Mouse (Mus musculus) erythroblast, embryonic 14.5 days (primary cell): ENCODE data around the gene Tfcp2l1. TPM values are rescaled to one million over a fixed set of nuclear protein-coding genes. Genes with fewer than 3 reads are reported as not detected.

ENCODE experiments used
- H3K27me3 ChIP-seq: 2 replicates; pipeline ENCODE4 v1.6.1; 2012; ENCODE audit warnings: inconsistent platforms; ENCODE audit not compliant: control insufficient read depth
- H3K36me3 ChIP-seq: 2 replicates; pipeline ENCODE4 v1.6.1; 2012; ENCODE audit warnings: mild to moderate bottlenecking, inconsistent platforms; ENCODE audit not compliant: control insufficient read depth
- H3K4me1 ChIP-seq: 2 replicates; pipeline ENCODE4 v1.6.1; 2012; ENCODE audit warnings: inconsistent platforms; ENCODE audit not compliant: control insufficient read depth
- H3K4me3 ChIP-seq: replicated peaks from 2 replicates; pipeline ENCODE3; 2012; ENCODE audit warnings: moderate library complexity, mild to moderate bottlenecking, inconsistent platforms
- H3K9me3 ChIP-seq: 2 replicates; pipeline ENCODE4 v1.6.1; 2012; ENCODE audit warnings: low read length, inconsistent platforms, mixed read lengths; ENCODE audit not compliant: control insufficient read depth
- GATA1 ChIP-seq: IDR thresholded peaks from 2 replicates; pipeline ENCODE4 v1.6.1; 2012; ENCODE audit warnings: low read length, inconsistent platforms, mixed read lengths
- TAL1 ChIP-seq: IDR thresholded peaks from 3 replicates; pipeline ENCODE4 v1.6.1; 2012; ENCODE audit warnings: low read length, inconsistent platforms, mixed read lengths
- polyA plus RNA-seq: library from polyadenylated mRNA; stranded (reverse); fragments of >175 nt; gene quantifications from 2 replicates; pipeline ENCODE4 v1.2.3, GENCODE M21; 2012

Gene Tfcp2l1
- polyA plus RNA-seq, 1 experiment, result not detected

DNA sequence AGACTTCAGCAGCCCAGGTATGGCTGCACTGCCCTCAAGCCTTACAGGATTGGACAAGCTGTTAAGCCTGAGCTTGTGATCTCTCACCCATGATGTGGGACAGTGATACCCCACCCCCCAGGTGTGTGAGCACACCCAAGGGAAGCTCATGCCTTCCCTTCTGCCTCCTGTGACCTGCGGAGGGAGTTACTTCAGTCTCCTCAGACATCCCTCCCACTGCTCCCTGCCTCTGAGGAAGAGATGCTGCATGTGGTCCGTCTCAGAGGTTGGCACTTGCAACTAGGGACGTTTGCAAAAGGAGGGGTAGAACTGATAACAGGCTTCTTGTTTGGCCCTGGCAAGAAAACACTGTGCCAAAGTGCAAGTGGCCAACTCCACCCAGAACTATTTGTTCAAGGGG, 4.9 kb upstream of the Tfcp2l1 start:
- TF ChIP-seq GATA1 (no peak), TAL1 (no peak)
- H3K36me3 ChIP-seq, result no peaks in the 10 kb centered on the region
- no peaks in the 10 kb centered on the region for H3K9me3 ChIP-seq
- H3K27me3 ChIP-seq, result peaks cover 17% of the 10 kb centered on the region
- peaks cover 5% of the 10 kb centered on the region for H3K4me1 ChIP-seq
- no peak overlapping the region for H3K4me3 ChIP-seq

DNA sequence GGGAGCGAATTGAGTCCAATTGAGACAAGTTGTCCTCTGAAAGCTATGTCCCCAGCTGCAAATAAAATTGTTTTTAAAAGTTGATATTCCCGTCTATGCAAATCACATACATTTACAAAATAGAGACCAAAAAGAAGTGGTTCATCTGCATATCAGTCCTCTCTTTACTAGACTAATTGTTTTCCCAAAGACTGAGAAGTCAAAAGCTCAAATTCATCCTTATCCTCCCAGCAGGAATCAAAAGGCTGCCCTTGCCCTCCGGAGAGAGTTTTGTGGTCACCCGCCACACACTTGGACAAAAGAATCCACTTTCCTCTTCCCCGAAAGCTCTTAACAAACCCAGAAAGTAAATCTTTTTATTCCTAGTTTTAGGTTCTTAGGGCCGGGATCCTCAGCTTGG, 2.3 kb upstream of the Tfcp2l1 start:
- Histone ChIP-seq H3K27me3 (peaks cover 28% of the 10 kb centered on the region), H3K4me1 (peaks cover 9% of the 10 kb centered on the region), H3K36me3 (no peaks in the 10 kb centered on the region), H3K9me3 (no peaks in the 10 kb centered on the region), H3K4me3 (no peak overlapping the region)
- TF ChIP-seq GATA1, result no peak
- TF ChIP-seq TAL1, result no peak

DNA sequence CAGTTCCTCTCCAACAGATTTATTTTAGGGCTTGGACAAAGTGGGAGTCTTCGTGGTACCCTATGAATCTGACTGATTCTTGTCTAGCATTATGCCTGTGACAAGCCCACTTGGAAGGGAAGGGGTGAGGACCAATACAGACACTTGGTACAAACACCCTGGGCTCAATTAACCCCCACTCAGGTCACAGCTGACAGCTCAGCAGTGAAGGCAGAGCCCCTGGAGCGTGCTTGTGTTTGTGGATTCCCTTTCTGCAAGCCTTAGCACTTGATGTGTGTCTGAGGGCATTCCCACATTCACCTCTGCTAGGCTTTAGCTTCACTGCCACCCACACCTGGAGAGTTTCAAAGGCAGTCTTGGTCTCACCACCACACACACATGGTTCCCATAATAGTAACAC, 1.8 kb upstream of the Tfcp2l1 start:
- Histone ChIP-seq H3K4me1 (peaks cover 9% of the 10 kb centered on the region), H3K36me3 (no peaks in the 10 kb centered on the region), H3K9me3 (no peaks in the 10 kb centered on the region), H3K4me3 (no peak overlapping the region), H3K27me3 (peaks cover 28% of the 10 kb centered on the region)
- TF ChIP-seq GATA1 (no peak), TAL1 (no peak)

DNA sequence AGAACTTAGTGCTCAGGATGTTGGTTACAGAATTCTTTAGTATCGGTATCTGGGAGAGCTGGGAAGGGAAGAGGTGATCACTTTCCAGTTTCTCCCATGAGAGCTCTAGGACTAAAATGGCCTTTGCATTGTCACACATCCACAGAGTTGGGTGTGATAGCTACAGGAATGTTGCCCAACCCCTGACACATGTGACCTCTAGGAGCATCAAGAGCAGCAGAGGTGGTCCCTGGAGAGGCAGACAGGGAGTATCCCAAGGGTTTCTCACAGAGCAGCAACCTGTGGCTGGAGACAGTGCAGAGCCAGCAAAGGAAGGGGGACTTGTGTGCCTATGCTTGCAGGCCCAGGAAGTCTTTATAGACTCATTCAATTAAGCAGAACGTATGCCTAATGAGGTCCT, 1.3 kb upstream of the Tfcp2l1 start:
- no peaks in the 10 kb centered on the region for H3K9me3 ChIP-seq
- no peak for TF ChIP-seq GATA1
- TF ChIP-seq TAL1, result no peak
- H3K4me1 ChIP-seq, result peaks cover 9% of the 10 kb centered on the region
- no peaks in the 10 kb centered on the region for H3K36me3 ChIP-seq
- peaks cover 28% of the 10 kb centered on the region for H3K27me3 ChIP-seq
- no peak overlapping the region for H3K4me3 ChIP-seq

DNA sequence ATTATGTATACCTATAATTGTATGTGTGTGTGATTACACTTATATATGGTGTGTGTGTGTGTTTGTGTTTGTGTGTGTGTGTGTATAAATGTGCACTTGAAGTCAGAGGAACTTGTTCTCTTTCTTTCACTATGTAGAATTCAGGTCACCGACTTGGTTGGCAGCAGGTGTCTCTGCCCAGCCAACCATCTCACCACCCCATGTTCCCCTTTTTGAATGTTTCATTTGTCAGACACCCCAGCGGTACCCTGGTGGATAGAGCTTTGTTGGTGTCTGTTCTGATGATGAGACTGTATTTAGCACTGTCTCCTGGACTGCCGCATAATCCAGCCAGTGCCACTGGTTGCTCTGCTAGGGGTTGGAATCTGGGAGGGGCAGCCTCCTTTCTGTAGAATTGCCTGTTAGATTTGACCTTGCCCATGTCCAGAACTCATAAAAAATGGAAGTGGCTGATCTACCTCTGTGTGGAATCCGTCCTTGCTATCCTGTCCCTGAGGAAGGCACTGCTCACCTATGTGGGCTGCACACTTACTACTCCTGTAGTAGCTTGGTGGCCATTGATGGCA, 5.8 kb downstream of the Tfcp2l1 start:
- Histone ChIP-seq H3K27me3 (peaks cover 4% of the 10 kb centered on the region), H3K4me3 (no peak overlapping the region), H3K9me3 (no peaks in the 10 kb centered on the region), H3K4me1 (no peaks in the 10 kb centered on the region), H3K36me3 (no peaks in the 10 kb centered on the region)
- TF ChIP-seq TAL1 (no peak), GATA1 (no peak)

DNA sequence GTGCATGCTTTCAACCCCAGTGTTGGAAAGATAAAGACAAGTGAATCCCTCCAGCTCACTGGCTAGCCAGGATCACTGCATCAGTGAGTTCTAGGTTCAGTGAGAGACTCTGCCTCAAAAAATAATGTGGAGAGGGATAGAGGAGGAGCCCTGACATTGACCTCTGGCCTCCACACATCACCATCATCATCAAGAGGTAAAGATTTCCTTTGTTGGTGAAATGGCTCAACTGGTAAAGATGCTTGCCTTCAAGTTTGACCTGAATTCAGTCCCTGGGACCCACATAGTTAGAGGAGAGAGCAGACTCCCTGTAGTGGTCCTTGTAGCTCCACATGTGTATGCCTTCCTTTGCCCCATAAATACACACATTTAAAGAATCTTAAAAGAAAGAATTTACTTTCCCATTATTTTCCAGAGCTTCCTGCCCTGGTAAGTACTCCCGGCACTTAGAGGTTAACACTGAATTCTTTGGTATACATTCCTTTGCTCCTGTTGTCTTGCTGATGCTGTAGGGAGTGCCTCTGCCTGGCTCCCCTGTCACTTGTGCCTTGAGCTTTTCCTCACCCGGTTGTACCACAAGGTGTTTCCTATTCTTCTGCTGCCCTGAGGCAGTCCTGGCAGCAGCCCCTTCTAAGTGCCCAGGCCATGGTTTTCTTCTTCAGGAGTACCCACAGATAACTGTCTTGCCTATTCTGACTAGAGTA, 14.7 kb downstream of the Tfcp2l1 start:
- TF ChIP-seq TAL1, result no peak
- TF ChIP-seq GATA1, result no peak
- H3K27me3 ChIP-seq, result no peaks in the 10 kb centered on the region
- H3K4me3 ChIP-seq, result no peak overlapping the region
- no peaks in the 10 kb centered on the region for H3K36me3 ChIP-seq
- no peaks in the 10 kb centered on the region for H3K4me1 ChIP-seq
- no peaks in the 10 kb centered on the region for H3K9me3 ChIP-seq

DNA sequence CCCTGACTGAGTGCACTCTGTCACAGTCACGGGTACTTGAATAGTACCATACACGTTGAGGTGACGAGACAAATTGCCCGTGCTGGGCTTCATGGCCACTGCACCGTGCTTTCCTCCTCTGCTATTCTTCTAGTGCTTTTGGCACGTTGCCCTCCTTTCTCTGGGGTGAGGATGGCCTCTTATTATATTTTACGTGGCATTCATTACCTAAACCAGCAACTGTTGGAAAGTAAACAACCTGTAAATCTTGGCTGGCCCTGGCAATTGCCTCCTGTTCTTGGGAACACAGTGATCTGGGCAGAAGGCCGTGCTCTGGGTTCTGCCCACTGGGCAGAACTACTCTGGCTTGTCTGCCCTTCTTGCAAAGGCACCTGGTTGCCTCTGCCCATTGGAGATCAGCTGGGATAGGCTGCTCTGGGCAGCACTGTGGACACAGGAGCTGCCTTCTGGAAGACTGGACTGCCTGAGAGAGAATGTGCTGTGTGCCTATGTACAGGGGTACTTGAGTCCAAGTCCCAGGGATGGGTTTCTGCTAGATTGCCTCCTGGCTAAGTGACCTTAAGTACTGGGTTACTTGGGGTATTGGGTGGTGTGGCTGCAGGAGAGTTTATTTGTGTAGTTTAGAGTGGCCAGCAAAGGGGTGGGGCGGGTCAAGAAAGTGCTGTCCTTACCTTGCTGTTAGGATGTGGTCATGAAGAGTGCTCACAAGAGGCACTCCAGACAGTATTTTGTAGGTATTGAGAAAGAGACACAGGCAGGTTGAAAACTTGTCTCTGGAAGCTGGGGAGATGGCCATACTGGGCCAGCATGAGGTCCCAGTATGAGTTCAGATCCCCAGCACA, 15.6 kb downstream of the Tfcp2l1 start:
- no peaks in the 10 kb centered on the region for H3K27me3 ChIP-seq
- TF ChIP-seq TAL1 (no peak), GATA1 (no peak)

DNA sequence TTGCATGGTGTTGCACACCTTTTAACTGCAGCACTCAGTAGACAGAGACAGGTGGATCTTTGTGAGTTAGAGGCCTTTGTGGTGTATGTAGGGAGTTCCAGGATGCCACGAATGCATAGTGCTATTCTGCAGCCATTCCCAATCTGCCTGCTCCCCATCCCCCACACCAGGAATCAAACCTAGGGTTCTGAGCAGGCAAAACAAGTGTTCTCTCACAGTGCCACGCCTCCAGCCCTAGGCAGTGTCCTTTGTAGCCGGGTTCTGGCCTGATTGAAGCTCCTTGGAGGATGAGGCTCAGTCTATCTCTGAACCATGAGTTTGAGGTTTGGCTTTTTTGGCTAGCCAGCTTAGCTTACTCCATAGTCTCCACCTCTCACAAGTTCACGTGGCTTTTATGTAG, 18.0 kb downstream of the Tfcp2l1 start:
- Histone ChIP-seq H3K4me1 (no peaks in the 10 kb centered on the region), H3K4me3 (no peak overlapping the region), H3K36me3 (no peaks in the 10 kb centered on the region), H3K9me3 (no peaks in the 10 kb centered on the region), H3K27me3 (no peaks in the 10 kb centered on the region)
- TF ChIP-seq GATA1 (no peak), TAL1 (no peak)

More for the DNA sequence above, 15.6 kb downstream of the Tfcp2l1 start:
- no peaks in the 10 kb centered on the region for H3K4me1 ChIP-seq
- H3K4me3 ChIP-seq, result no peak overlapping the region
- H3K9me3 ChIP-seq, result no peaks in the 10 kb centered on the region
- H3K36me3 ChIP-seq, result no peaks in the 10 kb centered on the region

DNA sequence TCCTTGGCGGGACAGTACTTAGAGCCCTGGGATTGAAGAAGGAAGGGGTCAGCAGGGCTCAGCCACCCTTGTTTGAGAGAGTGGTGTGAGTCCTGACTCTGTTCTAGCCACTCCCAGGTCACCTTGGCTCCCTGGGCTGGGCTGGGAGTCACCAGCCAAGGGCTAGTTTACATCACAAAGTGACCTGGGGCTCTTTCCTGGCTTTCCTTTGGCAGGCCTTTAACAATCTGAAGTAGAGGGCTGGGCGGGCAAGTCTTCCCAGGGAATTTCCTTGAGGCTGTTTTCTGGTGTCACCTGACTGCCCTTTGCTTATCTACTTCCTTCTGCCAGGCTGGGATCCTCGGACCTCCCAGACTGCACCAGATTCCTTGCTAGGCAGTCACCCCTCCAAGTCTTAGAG, 20.3 kb downstream of the Tfcp2l1 start:
- Histone ChIP-seq H3K36me3 (no peaks in the 10 kb centered on the region), H3K4me1 (no peaks in the 10 kb centered on the region), H3K9me3 (no peaks in the 10 kb centered on the region), H3K27me3 (no peaks in the 10 kb centered on the region), H3K4me3 (no peak overlapping the region)
- TF ChIP-seq TAL1 (no peak), GATA1 (no peak)
